Mouse (Mus musculus) spleen, adult 2 months (tissue): ENCODE results near the gene Gab1.

Source experiments
- CTCF ChIP-seq: fragments of 200-500 bp; IDR thresholded peaks from 2 replicates; pipeline ENCODE4 v1.5.1; 2011; ENCODE audit warnings: mild to moderate bottlenecking, inconsistent platforms; ENCODE audit not compliant: insufficient read depth, insufficient read length, insufficient replicate concordance; ENCODE audit errors: extremely low read depth
- POLR2A ChIP-seq: fragments of 200-500 bp; IDR thresholded peaks from 2 replicates; pipeline ENCODE4 v1.6.1; 2011; ENCODE audit warnings: low read depth, low read length, inconsistent platforms

GRCm38 (mm10) chr8:80918531-80918930, 38.2 kb upstream of the Gab1 start:
- TF ChIP-seq CTCF (no peak), POLR2A (no peak)
